Mouse (Mus musculus) forebrain, embryonic 15.5 days (tissue): ENCODE data around the gene Arhgap30. TPM values are rescaled to one million over a fixed set of nuclear protein-coding genes. Genes with fewer than 3 reads are reported as not detected.

Source experiments
- ATAC-seq: fragments of 200-750 bp; cut with Nextera tagmentation; replicated peaks from 2 replicates; pipeline ENCODE4 v1.8.0; 2017; ENCODE audit warnings: mild to moderate bottlenecking, moderate TSS enrichment, moderate library complexity
- H3K27ac ChIP-seq: fragments of 300-500 bp; sonication (generic); replicated peaks from 2 replicates; pipeline ENCODE4 v1.5.1; 2015; ENCODE audit warnings: mild to moderate bottlenecking, inconsistent platforms
- H3K27me3 ChIP-seq: fragments of 300-500 bp; sonication (generic); 2 replicates; pipeline ENCODE4 v1.6.1; 2015; ENCODE audit warnings: inconsistent platforms
- H3K36me3 ChIP-seq: fragments of 300-500 bp; sonication (generic); 2 replicates; pipeline ENCODE4 v1.6.1; 2015; ENCODE audit warnings: mild to moderate bottlenecking, inconsistent platforms
- H3K4me1 ChIP-seq: fragments of 300-500 bp; sonication (generic); 2 replicates; pipeline ENCODE4 v1.6.1; 2015; ENCODE audit warnings: inconsistent platforms
- H3K4me2 ChIP-seq: fragments of 300-500 bp; sonication (generic); replicated peaks from 2 replicates; pipeline ENCODE4 v1.6.1; 2015; ENCODE audit warnings: mild to moderate bottlenecking, inconsistent platforms
- H3K4me3 ChIP-seq: fragments of 300-500 bp; sonication (generic); 2 replicates; pipeline ENCODE4 v1.5.1; 2015; ENCODE audit warnings: mild to moderate bottlenecking, inconsistent platforms
- H3K9ac ChIP-seq: fragments of 300-500 bp; sonication (generic); replicated peaks from 2 replicates; pipeline ENCODE4 v1.6.1; 2015; ENCODE audit warnings: mild to moderate bottlenecking, inconsistent platforms
- H3K9me3 ChIP-seq: fragments of 300-500 bp; sonication (generic); 2 replicates; pipeline ENCODE4 v1.6.1; 2016; ENCODE audit warnings: inconsistent platforms
- WGBS: fragments of 180-500 bp; shearing (Covaris S2); methylation state at CpG from one replicate; pipeline ENCODE4 v1.1.7; 2015; ENCODE audit warnings: mixed read lengths; 5-methylcytosine and 5-hydroxymethylcytosine counted together
- polyA plus RNA-seq: library from polyadenylated mRNA; unstranded; fragments of >200 nt; fragmentation: Nextera tagmentation; extraction: Ambion mirVana; gene quantifications from 2 replicates; pipeline ENCODE4 v1.2.1, GENCODE M21; 2015

The Arhgap30 gene
- polyA plus RNA-seq, result 0.61 and 0.71 TPM in 2 replicates

DNA sequence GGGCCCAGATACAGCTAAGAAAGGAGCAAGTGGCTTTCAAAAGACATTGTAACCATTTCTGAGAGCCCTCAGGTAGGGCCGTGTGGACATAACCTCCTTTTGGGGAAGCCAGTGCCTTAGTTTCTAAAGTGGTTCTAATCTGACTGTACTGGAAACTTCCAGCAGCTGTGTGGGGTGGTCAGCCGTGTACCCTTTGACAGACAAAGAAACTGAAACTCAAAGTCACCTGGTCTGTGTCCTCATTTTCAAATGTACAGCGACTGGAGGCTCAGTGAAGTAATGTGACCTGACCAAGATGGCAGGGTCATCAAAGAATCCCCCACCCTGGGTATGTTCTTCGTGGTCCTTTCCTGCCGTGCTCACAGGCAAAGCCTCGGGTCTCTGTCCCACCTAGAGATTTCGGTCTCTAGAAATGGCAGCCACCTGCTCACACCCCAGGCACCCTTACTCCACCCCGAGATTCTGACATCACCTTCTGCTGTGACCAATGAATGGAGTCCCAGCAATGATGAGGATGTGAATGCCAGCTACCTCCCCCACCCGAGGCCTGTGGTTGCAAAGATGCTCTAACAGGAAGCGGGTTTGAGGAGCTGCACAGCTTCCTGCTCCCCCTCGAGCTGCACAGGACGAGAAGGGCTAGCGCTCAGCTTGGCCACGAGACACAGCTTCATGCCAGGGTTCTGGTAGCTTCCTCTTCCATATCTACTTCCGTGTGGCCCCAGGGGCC lies at the start of gene Arhgap30:
Gene Arhgap30, plus strand, starts transcription at position 579 of the 727 bp plus-strand sequence.
- H3K27me3 ChIP-seq, result no peaks in the 10 kb centered on the region
- H3K9ac ChIP-seq, result no peak within 1 kb of the TSS
- H3K36me3 ChIP-seq, result no peaks in the 10 kb centered on the region
- no peaks in the 10 kb centered on the region for H3K4me1 ChIP-seq
- no peaks in the 10 kb centered on the region for H3K9me3 ChIP-seq
- WGBS, result 83% methylated on average over 15 of the region's 15 CpGs
- no peak within 1 kb of the TSS for H3K4me3 ChIP-seq
- H3K27ac ChIP-seq, result no peak within 1 kb of the TSS
- ATAC-seq, result no peak
- no peak within 1 kb of the TSS for H3K4me2 ChIP-seq

GRCm38 (mm10) chr1:171342262-171343207 lies 46.2 kb upstream of the Arhgap30 start:
- H3K9ac ChIP-seq, result no peak overlapping the region
- H3K4me1 ChIP-seq, result peaks cover 25% of the 10 kb centered on the region
- no peak overlapping the region for H3K4me3 ChIP-seq
- no peak for ATAC-seq
- no peak overlapping the region for H3K4me2 ChIP-seq
- H3K27ac ChIP-seq, result no peak overlapping the region
- WGBS, result 96% methylated on average over 16 of the region's 16 CpGs
- H3K36me3 ChIP-seq, result peaks cover 51% of the 10 kb centered on the region
- peaks cover 6% of the 10 kb centered on the region; the same call in 1 of the 2 replicates for H3K9me3 ChIP-seq
- no peaks in the 10 kb centered on the region for H3K27me3 ChIP-seq

DNA sequence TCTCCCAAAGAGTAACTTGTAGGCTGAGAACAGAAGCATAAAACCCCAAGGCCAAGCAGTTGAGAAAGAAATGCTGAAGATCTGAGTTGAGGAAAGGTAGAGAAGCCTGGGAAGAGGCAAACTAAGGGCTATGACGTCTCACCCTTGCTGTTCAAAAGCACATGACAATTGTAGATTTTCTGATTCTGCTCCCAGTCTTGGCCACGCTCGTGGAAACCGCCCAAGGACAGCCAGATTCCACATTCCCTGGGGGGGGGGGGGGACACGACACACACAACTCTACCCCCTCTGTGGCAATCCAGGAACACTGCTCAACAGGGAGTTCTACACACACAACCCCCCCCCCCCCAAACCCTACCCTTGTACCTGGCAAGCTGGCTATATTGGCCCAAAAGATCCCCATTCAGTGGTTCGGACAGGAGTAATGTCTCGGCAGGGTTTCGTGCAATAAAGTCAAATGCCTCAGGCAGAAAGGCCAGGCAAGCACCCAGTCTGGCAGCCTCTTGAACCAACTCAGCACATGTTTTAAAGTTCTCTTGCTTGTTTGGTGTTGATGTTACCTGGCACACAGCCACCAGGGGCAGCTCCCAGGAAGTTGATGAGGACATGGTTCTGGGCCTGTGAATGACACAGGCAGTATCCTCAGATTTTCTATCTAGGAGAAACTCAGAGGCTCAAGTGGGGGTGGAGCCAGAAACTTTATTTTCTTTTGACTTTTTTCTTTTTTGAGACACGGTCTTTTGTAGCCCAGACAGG lies 44.7 kb upstream of the Arhgap30 start:
- Histone ChIP-seq H3K4me2 (no peak overlapping the region), H3K27ac (no peak overlapping the region), H3K27me3 (no peaks in the 10 kb centered on the region), H3K4me1 (peaks cover 27% of the 10 kb centered on the region), H3K36me3 (peaks cover 36% of the 10 kb centered on the region), H3K4me3 (no peak overlapping the region), H3K9me3 (peaks cover 6% of the 10 kb centered on the region; the same call in 1 of the 2 replicates), H3K9ac (no peak overlapping the region)
- no peak for ATAC-seq
- WGBS, result 81% methylated on average over 9 of the region's 9 CpGs

GRCm38 (mm10) chr1:171344715-171345114 lies 44.0 kb upstream of the Arhgap30 start:
- H3K27me3 ChIP-seq, result no peaks in the 10 kb centered on the region
- peaks cover 31% of the 10 kb centered on the region for H3K36me3 ChIP-seq
- ATAC-seq, result no peak
- peak overlapping the region; percentile 89 for H3K4me2 ChIP-seq
- peak overlapping the region; percentile 67 for H3K9ac ChIP-seq
- peaks cover 27% of the 10 kb centered on the region for H3K4me1 ChIP-seq
- no peak overlapping the region for H3K27ac ChIP-seq
- WGBS, result 78% methylated on average over 9 of the region's 9 CpGs
- H3K4me3 ChIP-seq, result peak overlapping the region; percentile 62
- H3K9me3 ChIP-seq, result peaks cover 6% of the 10 kb centered on the region; the same call in 1 of the 2 replicates

DNA sequence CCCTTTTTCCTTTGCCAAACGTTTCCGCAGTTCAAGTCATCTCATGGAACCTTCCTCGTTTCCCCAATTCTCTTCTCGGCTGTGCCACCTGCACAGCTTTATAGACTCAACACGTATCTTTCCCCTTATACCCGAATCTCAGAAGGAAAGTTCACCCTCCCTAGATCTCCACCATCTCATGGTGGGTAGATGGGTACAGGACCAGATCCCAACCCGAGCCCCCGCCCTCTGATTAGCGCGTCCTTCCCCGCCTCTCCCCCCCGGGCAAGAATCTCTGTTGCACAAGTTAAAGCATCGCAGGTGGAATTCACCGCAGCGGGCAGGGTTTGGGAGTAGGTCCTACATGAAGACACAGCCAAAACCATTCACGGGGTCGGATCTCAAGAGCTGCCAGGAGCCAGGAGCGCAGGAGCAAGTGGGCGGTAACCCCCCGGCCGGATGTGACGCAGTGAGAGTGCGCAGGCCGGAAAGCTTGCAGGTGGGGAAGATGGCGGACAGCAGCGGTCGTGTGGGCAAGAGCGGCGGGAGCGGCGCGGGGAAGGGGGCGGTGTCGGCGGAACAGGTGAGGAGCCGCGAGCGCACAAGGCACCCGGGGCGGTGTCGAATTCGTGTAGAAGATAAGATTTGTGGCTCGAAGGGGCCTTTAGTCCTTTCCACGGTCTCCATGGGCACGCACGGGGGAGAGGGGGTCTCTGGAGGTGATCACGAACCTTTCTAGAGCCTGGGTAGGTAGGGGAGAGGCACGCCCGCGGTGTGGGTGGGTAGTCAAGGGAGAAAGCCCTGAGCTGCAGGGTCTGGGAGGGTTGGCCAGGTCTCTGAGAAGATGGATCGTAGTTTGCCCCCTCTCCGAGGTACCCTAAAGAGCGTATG lies 43.3 kb upstream of the Arhgap30 start, which contains the start of the genes Nit1 and Pfdn2:
Gene Nit1, minus strand, starts transcription at position 422 of the 870 bp plus-strand sequence.
Gene Pfdn2, plus strand, starts transcription at position 446 of the 870 bp plus-strand sequence.
- Histone ChIP-seq H3K27me3 (no peaks in the 10 kb centered on the region), H3K4me1 (peaks cover 27% of the 10 kb centered on the region), H3K4me3 (peak within 1 kb of the TSS; percentile 62), H3K9ac (peak within 1 kb of the TSS; percentile 67), H3K36me3 (peaks cover 24% of the 10 kb centered on the region), H3K9me3 (peaks cover 6% of the 10 kb centered on the region; the same call in 1 of the 2 replicates), H3K27ac (peak within 1 kb of the TSS; percentile 73), H3K4me2 (peak within 1 kb of the TSS; percentile 89)
- 1% methylated on average over 53 of the region's 53 CpGs for WGBS
- ATAC-seq, result peak; percentile 95

- H3K4me2 ChIP-seq, result peak overlapping the region; percentile 89
- under 1% methylated on average over 14 of the region's 14 CpGs for WGBS
- peaks cover 6% of the 10 kb centered on the region; the same call in 1 of the 2 replicates for H3K9me3 ChIP-seq
- peak overlapping the region; percentile 67 for H3K9ac ChIP-seq
- H3K27ac ChIP-seq, result peak overlapping the region; percentile 73
- ATAC-seq, result no peak; the same call in 1 of the 2 replicates
- H3K27me3 ChIP-seq, result no peaks in the 10 kb centered on the region
- peaks cover 27% of the 10 kb centered on the region for H3K4me1 ChIP-seq
- H3K4me3 ChIP-seq, result peak overlapping the region; percentile 62
- H3K36me3 ChIP-seq, result peaks cover 18% of the 10 kb centered on the region
These were observed 42.7 kb upstream of the Arhgap30 start for GRCm38 (mm10) chr1:171346095-171346450.

DNA sequence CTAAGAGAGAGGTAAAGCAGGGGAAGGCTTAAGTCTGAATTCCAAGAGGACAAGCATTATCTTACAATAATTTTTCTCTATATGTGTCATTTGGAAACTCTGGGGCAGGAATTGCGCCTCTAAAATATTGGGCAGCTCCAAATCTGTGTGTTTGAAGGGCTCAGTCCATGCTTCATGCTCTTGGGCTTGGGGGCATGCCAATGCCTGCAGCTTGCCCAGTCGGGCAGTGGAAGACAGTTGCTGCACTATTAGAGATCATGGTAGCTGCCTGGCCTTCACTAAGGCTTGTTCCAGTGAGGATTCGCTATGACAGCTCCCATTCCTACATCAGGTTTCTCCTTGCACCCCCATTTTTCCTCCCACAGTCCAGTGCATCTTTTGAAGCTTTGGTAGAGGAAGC lies 40.1 kb upstream of the Arhgap30 start:
- no peak for ATAC-seq

DNA sequence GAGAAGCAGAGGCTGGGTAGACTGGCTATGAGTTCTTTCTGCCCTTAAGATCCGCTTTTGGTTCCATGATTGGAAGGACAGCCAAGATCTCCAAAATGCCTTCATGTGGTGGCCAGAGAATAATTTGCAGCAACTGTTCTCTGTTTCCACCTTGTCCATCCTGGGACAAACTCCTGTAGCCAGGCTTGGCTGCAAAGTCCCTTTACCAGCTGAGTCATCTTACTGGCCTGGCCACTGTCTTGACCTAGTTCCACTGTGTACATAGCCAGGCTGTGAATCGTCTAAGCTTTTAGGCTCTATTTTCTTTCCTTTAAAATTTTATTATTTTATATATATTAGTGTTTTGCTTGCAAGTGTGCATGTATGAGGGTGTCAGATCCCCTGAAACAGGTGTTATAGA lies 39.5 kb upstream of the Arhgap30 start:
- Histone ChIP-seq H3K4me1 (peaks cover 25% of the 10 kb centered on the region), H3K4me3 (no peak overlapping the region), H3K9me3 (peaks cover 6% of the 10 kb centered on the region; the same call in 1 of the 2 replicates), H3K27me3 (no peaks in the 10 kb centered on the region), H3K27ac (no peak overlapping the region), H3K36me3 (no peaks in the 10 kb centered on the region), H3K9ac (no peak overlapping the region), H3K4me2 (no peak overlapping the region)
- 99% methylated on average over 2 of the region's 2 CpGs for WGBS
- no peak for ATAC-seq

More for the DNA sequence above, 40.1 kb upstream of the Arhgap30 start:
- H3K9me3 ChIP-seq, result peaks cover 6% of the 10 kb centered on the region; the same call in 1 of the 2 replicates
- no peak overlapping the region for H3K4me2 ChIP-seq
- H3K4me1 ChIP-seq, result peaks cover 27% of the 10 kb centered on the region
- 91% methylated on average over 3 of the region's 3 CpGs for WGBS
- no peak overlapping the region for H3K27ac ChIP-seq
- H3K9ac ChIP-seq, result no peak overlapping the region
- no peaks in the 10 kb centered on the region for H3K27me3 ChIP-seq
- H3K4me3 ChIP-seq, result no peak overlapping the region
- H3K36me3 ChIP-seq, result no peaks in the 10 kb centered on the region

DNA sequence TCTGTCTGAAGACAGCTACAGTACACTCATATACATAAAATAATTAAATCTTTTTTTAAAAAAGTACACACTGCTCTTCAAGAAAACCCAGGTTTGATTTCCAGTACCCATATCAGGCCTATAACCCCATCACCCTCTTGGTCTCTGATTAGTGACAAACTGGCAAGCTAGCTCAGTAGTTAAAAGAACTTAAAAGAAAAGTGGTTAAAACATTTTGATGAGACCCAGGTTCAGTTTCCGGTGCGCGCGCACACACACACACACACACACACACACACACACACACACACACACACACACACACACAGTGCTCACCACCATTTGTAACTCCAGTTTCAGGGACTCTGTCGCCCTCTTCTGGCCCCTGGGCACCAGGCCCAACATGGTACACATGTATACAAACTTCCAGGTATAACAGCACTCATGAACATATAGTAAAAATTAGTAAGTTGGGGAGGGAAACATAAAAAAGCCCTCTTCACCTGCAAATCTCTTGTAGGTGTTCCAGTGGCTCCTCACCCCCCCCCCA lies 32.9 kb upstream of the Arhgap30 start:
- H3K9me3 ChIP-seq, result peaks cover 3% of the 10 kb centered on the region; the same call in 1 of the 2 replicates
- no peak overlapping the region for H3K4me2 ChIP-seq
- H3K9ac ChIP-seq, result no peak overlapping the region
- no peak overlapping the region for H3K4me3 ChIP-seq
- no peaks in the 10 kb centered on the region for H3K27me3 ChIP-seq
- H3K4me1 ChIP-seq, result peaks cover 11% of the 10 kb centered on the region
- ATAC-seq, result no peak
- peaks cover 15% of the 10 kb centered on the region for H3K36me3 ChIP-seq
- 73% methylated on average over 5 of the region's 5 CpGs for WGBS
- H3K27ac ChIP-seq, result no peak overlapping the region

DNA sequence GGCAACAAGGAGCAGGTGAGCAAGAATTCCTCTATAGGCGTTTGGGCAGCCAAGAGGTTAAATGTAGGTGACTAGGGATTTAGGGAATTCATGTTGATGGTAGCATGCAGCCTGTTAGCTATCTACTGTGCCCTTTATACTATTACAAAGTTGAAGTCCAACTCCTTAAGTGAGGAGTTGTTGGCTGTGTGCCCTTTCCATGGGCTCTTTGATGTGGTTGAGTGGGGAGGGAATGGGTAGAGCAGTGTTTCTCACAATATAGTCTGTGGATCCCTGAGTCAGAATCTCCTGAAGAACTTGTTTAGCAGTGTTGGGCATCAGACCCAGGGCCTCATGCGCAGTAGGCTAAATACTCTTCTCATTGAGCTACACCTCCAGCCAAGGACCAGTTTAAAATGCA lies 31.9 kb upstream of the Arhgap30 start:
- Histone ChIP-seq H3K4me2 (no peak overlapping the region), H3K27ac (no peak overlapping the region), H3K4me1 (peaks cover 17% of the 10 kb centered on the region), H3K27me3 (no peaks in the 10 kb centered on the region), H3K9me3 (peaks cover 3% of the 10 kb centered on the region; the same call in 1 of the 2 replicates), H3K4me3 (no peak overlapping the region), H3K36me3 (peaks cover 15% of the 10 kb centered on the region), H3K9ac (no peak overlapping the region)
- no peak for ATAC-seq
- WGBS, result 85% methylated on average over 2 of the region's 2 CpGs
